Mouse (Mus musculus) liver, embryonic 12.5 days (tissue): ENCODE results near the gene Tesc. TPM values are rescaled to one million over a fixed set of nuclear protein-coding genes. Genes with fewer than 3 reads are reported as not detected.

Source experiments
- ATAC-seq: fragments of 200-750 bp; cut with Nextera tagmentation; 2 replicates; pipeline ENCODE4 v1.8.0; 2017; ENCODE audit warnings: moderate number of reproducible peaks, mild to moderate bottlenecking, moderate library complexity
- H3K27ac ChIP-seq: fragments of 300-500 bp; sonication (generic); 2 replicates; pipeline ENCODE4 v1.5.1; 2016; ENCODE audit warnings: mild to moderate bottlenecking
- H3K27me3 ChIP-seq: fragments of 300-500 bp; sonication (generic); replicated peaks from 2 replicates; pipeline ENCODE4 v1.6.1; 2016; ENCODE audit warnings: mild to moderate bottlenecking, moderate library complexity
- H3K36me3 ChIP-seq: fragments of 300-500 bp; sonication (generic); 2 replicates; pipeline ENCODE4 v1.6.1; 2016; ENCODE audit warnings: mild to moderate bottlenecking, moderate library complexity
- H3K4me1 ChIP-seq: fragments of 300-500 bp; sonication (generic); 2 replicates; pipeline ENCODE4 v1.6.1; 2016
- H3K4me2 ChIP-seq: fragments of 300-500 bp; sonication (generic); 2 replicates; pipeline ENCODE4 v1.6.1; 2016; ENCODE audit warnings: mild to moderate bottlenecking, moderate library complexity
- H3K4me3 ChIP-seq: fragments of 300-500 bp; sonication (generic); 2 replicates; pipeline ENCODE4 v1.5.1; 2016; ENCODE audit warnings: mild to moderate bottlenecking, moderate library complexity
- H3K9ac ChIP-seq: fragments of 300-500 bp; sonication (generic); 2 replicates; pipeline ENCODE4 v1.6.1; 2016; ENCODE audit warnings: mild to moderate bottlenecking, moderate library complexity
- H3K9me3 ChIP-seq: fragments of 300-500 bp; sonication (generic); replicated peaks from 2 replicates; pipeline ENCODE4 v1.6.1; 2016; ENCODE audit warnings: mild to moderate bottlenecking, moderate library complexity
- WGBS: fragments of 180-500 bp; shearing (Covaris S2); methylation state at CpG from one replicate; pipeline ENCODE4 v1.1.7; 2016; ENCODE audit not compliant: insufficient replicate concordance; 5-methylcytosine and 5-hydroxymethylcytosine counted together
- polyA plus RNA-seq: library from polyadenylated mRNA; unstranded; fragments of >200 nt; fragmentation: Nextera tagmentation; extraction: Ambion mirVana; gene quantifications from 2 replicates; pipeline ENCODE4 v1.2.1, GENCODE M21; 2016

The Tesc gene
- polyA plus RNA-seq, 1 experiment from 2014 or later, result 1.5 TPM

DNA sequence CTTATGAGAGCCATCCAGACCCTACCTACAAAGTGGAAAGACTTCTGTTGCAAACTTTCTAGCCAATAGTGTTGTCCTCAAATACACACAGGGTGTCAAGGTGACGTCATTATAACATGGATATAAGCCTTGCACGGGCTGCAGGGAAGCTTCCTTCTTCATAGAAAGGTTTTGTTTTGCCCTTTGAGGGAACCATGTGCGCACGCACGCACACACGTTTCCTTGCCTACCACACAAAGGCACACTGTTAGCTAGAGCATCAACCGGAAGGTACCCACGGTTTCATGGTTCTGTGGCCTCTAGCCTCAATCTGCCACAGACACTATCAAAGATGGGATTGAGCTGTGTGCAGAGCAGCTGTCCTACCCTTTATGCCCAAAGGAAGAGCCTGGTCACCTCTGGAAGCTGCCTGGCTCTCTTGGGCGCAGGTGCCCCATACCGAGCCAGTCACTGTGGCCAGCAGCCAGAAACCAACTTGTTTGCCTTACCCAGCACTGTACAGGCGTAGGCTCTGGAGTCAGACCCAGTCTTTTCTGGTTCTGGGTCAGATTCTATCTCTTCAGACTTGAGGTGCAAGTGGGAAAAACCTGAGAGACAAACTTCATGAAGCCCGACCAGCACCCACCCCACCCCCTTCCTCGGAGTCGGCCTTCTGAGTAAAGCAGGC lies 19.7 kb downstream of the Tesc start:
- Histone ChIP-seq H3K27me3 (0 out of 2 replicates have a peak, but pooled peaks cover 7% of the 10 kb centered on the region), H3K27ac (no peak overlapping the region), H3K9ac (no peak overlapping the region), H3K4me3 (no peak overlapping the region), H3K36me3 (no peaks in the 10 kb centered on the region), H3K4me2 (no peak overlapping the region), H3K4me1 (0 out of 2 replicates have a peak, but pooled peaks cover 4% of the 10 kb centered on the region), H3K9me3 (no peaks in the 10 kb centered on the region)
- no peak for ATAC-seq
- 79% methylated on average over 14 of the region's 14 CpGs for WGBS

- Histone ChIP-seq H3K36me3 (no peaks in the 10 kb centered on the region), H3K27ac (0 out of 2 replicates have a peak overlapping the region, but pooled peaks have one; percentile 25), H3K27me3 (0 out of 2 replicates have a peak, but pooled peaks cover 7% of the 10 kb centered on the region), H3K4me2 (no peak overlapping the region), H3K9me3 (no peaks in the 10 kb centered on the region), H3K4me1 (0 out of 2 replicates have a peak, but pooled peaks cover 4% of the 10 kb centered on the region), H3K4me3 (no peak overlapping the region), H3K9ac (no peak overlapping the region)
- no peak for ATAC-seq
- 25% methylated on average over 4 of the region's 4 CpGs for WGBS
Measured at GRCm38 (mm10) chr5:118048412-118048811, 20.9 kb downstream of the Tesc start.

DNA sequence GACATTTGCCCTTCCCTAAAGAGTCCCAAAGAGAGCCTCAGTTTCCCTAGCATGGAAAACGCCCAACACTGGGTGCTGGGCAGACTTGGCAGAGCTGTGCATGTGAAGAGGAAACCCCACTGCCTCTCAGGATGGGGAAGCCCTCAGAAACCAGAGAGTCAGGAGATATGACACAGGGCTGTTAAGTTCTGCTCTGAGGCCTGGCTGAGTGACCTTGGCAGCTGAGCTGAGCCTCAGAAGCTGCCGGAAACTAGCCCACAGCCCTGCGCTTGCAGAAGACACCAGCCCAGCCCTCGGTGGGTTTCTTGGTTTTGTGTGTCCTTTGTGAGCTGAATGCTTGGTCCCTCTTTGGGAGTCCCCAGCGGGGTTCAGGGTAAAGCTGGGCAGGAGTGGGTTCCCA lies 21.4 kb downstream of the Tesc start:
- no peak overlapping the region for H3K4me3 ChIP-seq
- H3K4me2 ChIP-seq, result no peak overlapping the region
- H3K36me3 ChIP-seq, result no peaks in the 10 kb centered on the region
- 42% methylated on average over 5 of the region's 5 CpGs for WGBS
- no peaks in the 10 kb centered on the region for H3K9me3 ChIP-seq
- no peak overlapping the region for H3K9ac ChIP-seq
- peak overlapping the region; percentile 25; the same call in 1 of the 2 replicates for H3K27ac ChIP-seq
- 0 out of 2 replicates have a peak, but pooled peaks cover 4% of the 10 kb centered on the region for H3K4me1 ChIP-seq
- H3K27me3 ChIP-seq, result 0 out of 2 replicates have a peak, but pooled peaks cover 7% of the 10 kb centered on the region
- no peak for ATAC-seq

GRCm38 (mm10) chr5:118050743-118051142 lies 23.2 kb downstream of the Tesc start:
- 0 out of 2 replicates have a peak, but pooled peaks cover 4% of the 10 kb centered on the region for H3K4me1 ChIP-seq
- H3K27ac ChIP-seq, result no peak overlapping the region
- no peak overlapping the region for H3K4me2 ChIP-seq
- no peak overlapping the region for H3K9ac ChIP-seq
- no peaks in the 10 kb centered on the region for H3K36me3 ChIP-seq
- no peak overlapping the region for H3K4me3 ChIP-seq
- H3K27me3 ChIP-seq, result no peaks in the 10 kb centered on the region
- ATAC-seq, result no peak
- WGBS, result 34% methylated on average over 4 of the region's 4 CpGs
- no peaks in the 10 kb centered on the region for H3K9me3 ChIP-seq

DNA sequence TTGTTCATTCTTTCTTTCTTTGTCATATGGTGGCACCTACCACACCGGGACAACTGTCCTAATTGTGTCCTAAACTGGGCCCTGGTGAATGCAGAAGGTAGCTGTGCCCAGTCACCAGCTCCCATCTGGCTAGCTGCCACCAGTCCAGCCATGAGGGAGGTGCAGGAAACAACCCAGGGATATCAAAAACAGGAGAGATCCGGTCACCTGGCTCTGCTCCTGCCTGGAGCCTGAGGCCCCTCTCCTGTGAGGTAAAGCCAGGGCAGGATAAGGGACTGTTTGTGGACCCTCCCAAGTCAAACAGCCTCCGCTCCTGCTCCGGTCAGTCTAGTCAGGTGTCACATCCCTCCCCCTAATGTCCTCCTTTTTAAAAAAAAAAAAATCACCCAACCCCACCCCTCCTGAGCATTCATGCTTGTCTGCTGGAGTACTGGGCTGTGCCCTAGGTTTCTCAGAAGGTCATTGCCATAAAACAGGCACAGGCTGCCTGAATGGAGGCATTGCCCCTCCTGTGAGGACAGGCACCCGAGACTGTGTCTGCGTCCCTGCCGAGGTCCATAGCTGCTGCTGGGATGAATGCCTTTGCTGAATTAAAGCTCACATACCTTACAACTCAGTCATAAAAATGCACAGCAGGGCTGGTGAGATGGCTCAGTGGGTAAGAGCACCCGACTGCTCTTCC lies 24.6 kb downstream of the Tesc start:
- WGBS, result 72% methylated on average over 8 of the region's 8 CpGs
- Histone ChIP-seq H3K4me3 (no peak overlapping the region), H3K36me3 (no peaks in the 10 kb centered on the region), H3K4me2 (no peak overlapping the region), H3K27ac (no peak overlapping the region), H3K9ac (no peak overlapping the region), H3K4me1 (0 out of 2 replicates have a peak, but pooled peaks cover 4% of the 10 kb centered on the region), H3K9me3 (no peaks in the 10 kb centered on the region), H3K27me3 (no peaks in the 10 kb centered on the region)
- ATAC-seq, result no peak

- no peak overlapping the region for H3K27ac ChIP-seq
- no peaks in the 10 kb centered on the region for H3K27me3 ChIP-seq
- WGBS, result 92% methylated on average over 2 of the region's 2 CpGs
- H3K4me2 ChIP-seq, result no peak overlapping the region
- no peaks in the 10 kb centered on the region for H3K9me3 ChIP-seq
- no peak overlapping the region for H3K9ac ChIP-seq
- no peaks in the 10 kb centered on the region for H3K36me3 ChIP-seq
- no peak for ATAC-seq
- no peak overlapping the region for H3K4me3 ChIP-seq
- H3K4me1 ChIP-seq, result 0 out of 2 replicates have a peak, but pooled peaks cover 4% of the 10 kb centered on the region
Measured at GRCm38 (mm10) chr5:118053205-118053604, 25.7 kb downstream of the Tesc start.

- 47% methylated on average over 8 of the region's 8 CpGs for WGBS
- H3K4me2 ChIP-seq, result no peak overlapping the region
- H3K9me3 ChIP-seq, result no peaks in the 10 kb centered on the region
- no peak overlapping the region for H3K27ac ChIP-seq
- no peak for ATAC-seq
- H3K4me1 ChIP-seq, result peaks cover 10% of the 10 kb centered on the region; the same call in 1 of the 2 replicates
- no peaks in the 10 kb centered on the region; the same call in 1 of the 2 replicates for H3K27me3 ChIP-seq
- no peaks in the 10 kb centered on the region for H3K36me3 ChIP-seq
- no peak overlapping the region for H3K9ac ChIP-seq
- H3K4me3 ChIP-seq, result no peak overlapping the region
Measured at GRCm38 (mm10) chr5:118057508-118058111, 30.1 kb downstream of the Tesc start.

GRCm38 (mm10) chr5:118058858-118059257 lies 31.3 kb downstream of the Tesc start:
- H3K4me2 ChIP-seq, result no peak overlapping the region
- no peak overlapping the region for H3K27ac ChIP-seq
- no peaks in the 10 kb centered on the region; the same call in 1 of the 2 replicates for H3K27me3 ChIP-seq
- no peak overlapping the region for H3K9ac ChIP-seq
- H3K9me3 ChIP-seq, result no peaks in the 10 kb centered on the region
- 67% methylated on average over 10 of the region's 10 CpGs for WGBS
- ATAC-seq, result peak; percentile 59
- peaks cover 5% of the 10 kb centered on the region; the same call in 1 of the 2 replicates for H3K36me3 ChIP-seq
- H3K4me1 ChIP-seq, result peaks cover 17% of the 10 kb centered on the region; the same call in 1 of the 2 replicates
- no peak overlapping the region for H3K4me3 ChIP-seq

DNA sequence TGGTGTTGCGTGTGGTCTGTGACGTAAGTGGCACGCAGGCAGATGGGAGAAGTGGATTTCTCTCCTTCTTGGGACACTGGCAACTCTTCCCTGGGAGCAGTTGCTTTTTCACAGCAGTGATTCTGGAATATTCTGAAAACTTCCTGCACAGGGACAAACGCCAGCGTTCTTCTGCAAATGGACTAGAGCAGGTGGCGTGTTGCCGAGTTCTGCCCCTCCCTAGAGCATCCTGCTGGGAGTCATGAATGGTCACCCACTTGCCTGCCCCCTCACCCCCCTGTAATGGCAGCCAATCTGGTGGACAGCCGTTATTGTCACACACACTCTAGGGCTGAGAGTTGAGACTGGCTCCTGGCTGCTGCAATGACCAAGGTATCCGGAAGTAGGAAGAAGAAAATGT lies 32.1 kb downstream of the Tesc start:
- Histone ChIP-seq H3K4me1 (peaks cover 25% of the 10 kb centered on the region), H3K27ac (no peak overlapping the region)

DNA sequence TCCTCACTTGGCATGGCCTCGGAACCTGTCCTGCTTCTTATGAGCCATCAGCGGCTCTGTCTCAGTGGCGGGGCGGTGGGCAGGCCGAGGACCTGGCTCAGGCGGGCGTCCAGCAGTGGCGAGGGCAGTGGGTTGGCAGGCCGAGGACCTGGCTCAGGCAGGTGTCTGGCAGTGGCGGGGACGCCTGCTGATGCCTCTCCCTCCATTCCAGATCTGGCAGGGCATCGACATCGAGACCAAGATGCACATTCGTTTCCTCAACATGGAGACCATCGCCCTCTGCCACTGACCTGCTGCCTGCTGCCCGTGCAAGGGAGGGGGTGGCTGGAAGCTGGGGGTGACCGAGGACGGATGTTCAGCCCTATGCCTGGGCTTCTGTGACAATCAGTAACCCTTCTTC lies 33.8 kb downstream of the Tesc start:
- H3K4me1 ChIP-seq, result peaks cover 33% of the 10 kb centered on the region
- no peak overlapping the region for H3K4me3 ChIP-seq
- H3K9ac ChIP-seq, result no peak overlapping the region
- H3K27me3 ChIP-seq, result no peaks in the 10 kb centered on the region; the same call in 1 of the 2 replicates
- no peak for ATAC-seq
- WGBS, result 84% methylated on average over 18 of the region's 18 CpGs
- H3K27ac ChIP-seq, result no peak overlapping the region
- H3K9me3 ChIP-seq, result no peaks in the 10 kb centered on the region
- peaks cover 27% of the 10 kb centered on the region for H3K36me3 ChIP-seq
- H3K4me2 ChIP-seq, result no peak overlapping the region

More for the DNA sequence above, 32.1 kb downstream of the Tesc start:
- H3K4me3 ChIP-seq, result no peak overlapping the region
- H3K9me3 ChIP-seq, result no peaks in the 10 kb centered on the region
- no peak overlapping the region for H3K9ac ChIP-seq
- peaks cover 10% of the 10 kb centered on the region; the same call in 1 of the 2 replicates for H3K36me3 ChIP-seq
- no peak overlapping the region for H3K4me2 ChIP-seq
- H3K27me3 ChIP-seq, result no peaks in the 10 kb centered on the region; the same call in 1 of the 2 replicates
- WGBS, result 85% methylated on average over 9 of the region's 9 CpGs
- ATAC-seq, result no peak

DNA sequence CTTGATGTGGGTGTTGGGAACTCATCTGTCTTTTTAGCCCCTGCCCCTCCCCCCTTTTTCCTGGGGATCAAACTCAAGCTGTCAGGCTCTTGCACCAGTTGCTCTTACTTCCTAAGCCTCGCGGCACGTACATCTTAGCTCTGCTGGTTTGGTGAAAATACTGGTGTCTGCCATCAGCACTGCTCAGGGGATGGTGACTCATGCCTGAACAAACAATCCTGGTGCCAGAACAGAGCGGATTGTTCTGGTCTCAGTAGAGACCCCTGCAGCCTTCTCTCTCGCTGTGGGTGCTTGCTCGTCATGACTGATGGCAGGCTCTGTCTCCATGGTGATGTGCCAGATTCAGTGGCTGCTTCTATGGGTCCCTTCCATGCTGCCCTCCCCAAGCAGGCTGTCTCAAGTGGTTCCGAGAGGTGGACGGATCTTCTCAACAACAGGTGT lies 35.7 kb downstream of the Tesc start:
- Histone ChIP-seq H3K27me3 (no peaks in the 10 kb centered on the region; the same call in 1 of the 2 replicates), H3K4me1 (peaks cover 40% of the 10 kb centered on the region), H3K9ac (no peak overlapping the region), H3K27ac (no peak overlapping the region), H3K36me3 (peaks cover 44% of the 10 kb centered on the region), H3K9me3 (no peaks in the 10 kb centered on the region), H3K4me3 (no peak overlapping the region), H3K4me2 (no peak overlapping the region)
- no peak for ATAC-seq
- WGBS, result 78% methylated on average over 8 of the region's 8 CpGs
